Mouse (Mus musculus): ENCODE measurements at regions not wholly inside any gene's neighbourhood (a gene's known extent, or its start where the extent isn't known, plus 50 kb on each side); places are given as distances from the start of the nearest gene placed in this dataset.

GRCm38 (mm10) chr8:34562278-34562677, 450.7 kb upstream of the Gm10131 start:
- DNase-seq (ENCODE audit: low spot score) = peak; percentile 85

GRCm38 (mm10) chr8:34549786-34550185, 438.2 kb upstream of the Gm10131 start:
- DNase-seq (ENCODE audit: low spot score) = no peak

- DNase-seq (ENCODE audit: low spot score) = peak; percentile 36
These were observed 435.3 kb upstream of the Gm10131 start for GRCm38 (mm10) chr8:34546815-34547214.

GRCm38 (mm10) chr8:34542361-34543038, 431.0 kb upstream of the Gm10131 start:
- no peak for DNase-seq (ENCODE audit: low spot score)

- no peak for DNase-seq (ENCODE audit: low spot score)
These were observed 427.7 kb upstream of the Gm10131 start for GRCm38 (mm10) chr8:34539232-34539631.

- DNase-seq (ENCODE audit: low spot score) = no peak
These were observed 423.9 kb upstream of the Gm10131 start for GRCm38 (mm10) chr8:34535434-34535833.

- DNase-seq (ENCODE audit: low spot score) = no peak
These were observed 421.9 kb upstream of the Gm10131 start for GRCm38 (mm10) chr8:34533421-34533820.

GRCm38 (mm10) chr8:34530896-34531679, 419.6 kb upstream of the Gm10131 start:
- DNase-seq (ENCODE audit: low spot score) = no peak

GRCm38 (mm10) chr8:34530046-34530445, 418.5 kb upstream of the Gm10131 start:
- no peak for DNase-seq (ENCODE audit: low spot score)

- no peak for DNase-seq (ENCODE audit: low spot score)
These were observed 417.9 kb upstream of the Gm10131 start for GRCm38 (mm10) chr8:34529452-34529851.

- DNase-seq (ENCODE audit: low spot score) = no peak
These were observed 416.7 kb upstream of the Gm10131 start for GRCm38 (mm10) chr8:34528213-34528612.

GRCm38 (mm10) chr8:34525231-34525630, 413.7 kb upstream of the Gm10131 start:
- no peak for DNase-seq (ENCODE audit: low spot score)

- DNase-seq (ENCODE audit: low spot score) = no peak
These were observed 412.3 kb upstream of the Gm10131 start for GRCm38 (mm10) chr8:34523849-34524248.

GRCm38 (mm10) chr8:34521316-34521715, 409.8 kb upstream of the Gm10131 start:
- DNase-seq (ENCODE audit: low spot score) = no peak

GRCm38 (mm10) chr8:34520664-34521063, 409.1 kb upstream of the Gm10131 start:
- DNase-seq (ENCODE audit: low spot score) = no peak

GRCm38 (mm10) chr8:34513459-34514090, 402.0 kb upstream of the Gm10131 start:
- no peak for DNase-seq (ENCODE audit: low spot score)

- DNase-seq (ENCODE audit: low spot score) = peak; percentile 42
These were observed 394.5 kb upstream of the Gm10131 start for GRCm38 (mm10) chr8:34505829-34506555.

GRCm38 (mm10) chr8:34505102-34505501, 393.6 kb upstream of the Gm10131 start:
- DNase-seq (ENCODE audit: low spot score) = no peak

- no peak for DNase-seq (ENCODE audit: low spot score)
These were observed 391.1 kb upstream of the Gm10131 start for GRCm38 (mm10) chr8:34502606-34503162.

GRCm38 (mm10) chr8:34499196-34499595, 387.7 kb upstream of the Gm10131 start:
- DNase-seq (ENCODE audit: low spot score) = no peak

GRCm38 (mm10) chr8:34496751-34497150, 385.2 kb upstream of the Gm10131 start:
- no peak for DNase-seq (ENCODE audit: low spot score)

GRCm38 (mm10) chr8:34495974-34496373, 384.4 kb upstream of the Gm10131 start:
- DNase-seq (ENCODE audit: low spot score) = no peak

Measured in embryo, embryonic 10.5 days (tissue).